Mouse (Mus musculus) ES-E14 (cell line): ENCODE data around the gene Nav2.

Source experiments
- CHD2 ChIP-seq: IDR thresholded peaks from 2 replicates; pipeline ENCODE4 v1.6.1; 2014; ENCODE audit warnings: mild to moderate bottlenecking, low read depth, low read length, inconsistent platforms
- HCFC1 ChIP-seq: IDR thresholded peaks from 2 replicates; pipeline ENCODE4 v1.6.1; 2012; ENCODE audit warnings: low read length, inconsistent platforms, borderline replicate concordance; ENCODE audit not compliant: insufficient read depth
- ZNF384 ChIP-seq: IDR thresholded peaks from 2 replicates; pipeline ENCODE4 v1.6.1; 2012; ENCODE audit warnings: low read depth, low read length, inconsistent platforms

GRCm38 (mm10) chr7:48918389-48918788 lies 9.9 kb downstream of the Nav2 start:
- TF ChIP-seq HCFC1 (no peak), CHD2 (no peak), ZNF384 (no peak)
